Mouse (Mus musculus) ES-Bruce4 (cell line): ENCODE results near the gene Tox2.

Experiments used
- CTCF ChIP-seq: IDR thresholded peaks from one replicate; pipeline ENCODE4 v1.8.1; 2011; ENCODE audit warnings: low read depth, low read length
- EP300 ChIP-seq: IDR thresholded peaks from 2 replicates; pipeline ENCODE4 v1.6.1; 2011; ENCODE audit warnings: low read depth, low read length; ENCODE audit not compliant: insufficient read depth
- POLR2A ChIP-seq: IDR thresholded peaks from one replicate; pipeline ENCODE4 v1.8.1; 2011; ENCODE audit warnings: low read length; ENCODE audit not compliant: insufficient read depth

DNA sequence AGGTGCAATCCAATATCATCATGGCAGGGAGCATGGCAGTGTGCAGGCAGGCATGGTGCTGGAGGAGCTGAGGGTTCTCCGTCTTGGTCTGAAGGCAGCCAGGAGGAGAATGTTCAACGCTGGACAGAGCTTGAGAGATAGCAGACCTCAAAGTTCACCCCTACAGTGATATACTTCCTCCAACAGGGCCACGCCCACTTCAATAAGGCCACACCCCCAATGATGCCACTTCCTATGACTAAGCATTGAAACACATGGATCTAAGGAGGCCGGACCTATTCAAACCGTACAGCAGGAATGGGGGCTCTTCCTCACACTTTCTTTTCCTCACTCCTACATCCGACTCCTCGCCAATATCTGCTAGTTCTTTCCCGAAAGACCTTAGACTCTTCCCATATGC is 48.3 kb upstream of the Tox2 start:
- TF ChIP-seq POLR2A (no peak), CTCF (no peak), EP300 (no peak)
